Mouse (Mus musculus): Measurements from ENCODE around the gene Vmn1r5. TPM values are rescaled to one million over a fixed set of nuclear protein-coding genes. Genes with fewer than 3 reads are reported as not detected.
"Not testable (repeated sequence)": the region's sequence is repeated elsewhere in the genome, so short reads cannot be mapped to it uniquely, and the experiment has no call there.

The Vmn1r5 gene
- total and polyA plus RNA-seq, 2 experiments from 2014 or later: not detected

GRCm38 (mm10) chr6:56934366-56934765, 35.7 kb upstream of the Vmn1r5 start:
- H3K27me3 ChIP-seq (ENCODE audit: control insufficient read depth, insufficient read depth, low read length): no peaks in the 10 kb centered on the region; the same call in 1 of the 2 replicates
- WGBS: 71% methylated on average over 4 of the region's 4 CpGs
- TF ChIP-seq EP300 (IDR thresholded peaks at IDR 0.05; ENCODE audit: low read depth) (no peak), CTCF (IDR thresholded peaks at IDR 0.05; ENCODE audit: low read depth) (no peak)
- H3K4me3 ChIP-seq (ENCODE audit: low read depth, low read length): no peak overlapping the region
- H3K27ac ChIP-seq (ENCODE audit: low read depth): no peak overlapping the region
- no peak overlapping the region for H3K4me2 ChIP-seq (ENCODE audit: low read depth, low read length)
- DNase-seq (ENCODE audit: low spot score) (no peak), ATAC-seq (ENCODE audit: insufficient read depth, low read depth) (no peak)
- H3K9ac ChIP-seq (replicated peaks; ENCODE audit: low read depth, low read length): no peak overlapping the region
- H3K4me1 ChIP-seq (ENCODE audit: control insufficient read depth, insufficient read depth): no peaks in the 10 kb centered on the region
- no peaks in the 10 kb centered on the region for H3K36me3 ChIP-seq (replicated peaks; ENCODE audit: control insufficient read depth, insufficient read depth, low read length)
- H3K9me3 ChIP-seq (replicated peaks; ENCODE audit: control insufficient read depth, low read length): no peaks in the 10 kb centered on the region

DNA sequence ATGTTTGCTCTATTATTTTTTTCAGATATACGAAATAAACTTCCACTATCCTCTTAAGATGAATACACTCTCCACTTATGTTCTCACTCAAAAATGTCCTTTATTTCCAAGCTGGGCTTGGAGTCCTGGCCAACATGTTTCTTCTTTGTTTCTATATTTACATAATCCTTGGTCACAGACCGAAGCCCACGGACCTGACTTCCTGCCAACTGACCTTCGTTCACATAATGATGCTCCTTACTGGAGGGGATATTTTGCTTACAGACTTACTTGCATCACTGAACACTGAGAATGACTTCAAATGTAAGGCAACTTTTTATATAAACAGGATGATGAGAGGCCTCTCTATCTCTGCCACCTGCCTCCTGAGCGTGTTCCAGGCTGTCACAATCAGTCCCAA, 13.6 kb upstream of the Vmn1r5 start:
- Histone ChIP-seq H3K4me1 (ENCODE audit: control insufficient read depth, insufficient read depth) (no peaks in the 10 kb centered on the region), H3K27ac (ENCODE audit: low read depth) (no peak overlapping the region), H3K36me3 (replicated peaks; ENCODE audit: control insufficient read depth, insufficient read depth, low read length) (no peaks in the 10 kb centered on the region), H3K9ac (replicated peaks; ENCODE audit: low read depth, low read length) (no peak overlapping the region), H3K4me2 (ENCODE audit: low read depth, low read length) (no peak overlapping the region), H3K4me3 (ENCODE audit: low read depth, low read length) (no peak overlapping the region), H3K27me3 (ENCODE audit: control insufficient read depth, insufficient read depth, low read length) (no peaks in the 10 kb centered on the region), H3K9me3 (replicated peaks; ENCODE audit: control insufficient read depth, low read length) (no peaks in the 10 kb centered on the region)
- WGBS: 67% methylated on average over 5 of the region's 5 CpGs
- ATAC-seq (ENCODE audit: insufficient read depth, low read depth) (no peak), DNase-seq (ENCODE audit: low spot score) (no peak)
- no peak for TF ChIP-seq EP300 (IDR thresholded peaks at IDR 0.05; ENCODE audit: low read depth)
- no peak for TF ChIP-seq CTCF (IDR thresholded peaks at IDR 0.05; ENCODE audit: low read depth)

DNA sequence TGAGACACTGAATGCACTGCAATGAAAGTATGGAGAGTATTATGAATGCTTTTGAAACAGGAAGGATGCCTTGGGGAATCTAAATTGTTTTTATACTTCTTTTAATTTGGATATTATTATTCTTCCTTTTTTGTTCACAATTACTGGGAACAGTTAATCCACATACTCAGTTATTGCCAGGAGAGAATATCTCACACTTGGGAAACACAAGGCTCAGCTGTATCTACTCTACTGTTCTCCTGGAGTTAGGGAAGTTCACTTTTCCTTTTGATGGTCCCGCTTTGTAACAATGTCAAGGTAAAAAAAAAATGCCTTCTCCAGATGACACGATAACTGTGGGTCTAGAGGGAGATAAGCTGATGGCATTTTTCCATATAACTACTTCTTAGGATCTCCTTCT, 26.9 kb downstream of the Vmn1r5 start, which contains the start of gene Vmn1r6:
Vmn1r6 (plus strand) TSS at position 301 of the 400 bp plus-strand sequence.
- 62% methylated on average over 2 of the region's 2 CpGs for WGBS
- DNase-seq (ENCODE audit: low spot score): no peak
- Histone ChIP-seq H3K9ac (replicated peaks; ENCODE audit: low read depth, low read length) (no peak within 1 kb of the TSS), H3K9me3 (replicated peaks; ENCODE audit: control insufficient read depth, low read length) (no peaks in the 10 kb centered on the region), H3K27ac (ENCODE audit: low read depth) (no peak within 1 kb of the TSS), H3K4me2 (ENCODE audit: low read depth, low read length) (no peak within 1 kb of the TSS), H3K27me3 (ENCODE audit: control insufficient read depth, insufficient read depth, low read length) (no peaks in the 10 kb centered on the region), H3K4me3 (ENCODE audit: low read depth, low read length) (no peak within 1 kb of the TSS), H3K4me1 (ENCODE audit: control insufficient read depth, insufficient read depth) (no peaks in the 10 kb centered on the region), H3K36me3 (replicated peaks; ENCODE audit: control insufficient read depth, insufficient read depth, low read length) (no peaks in the 10 kb centered on the region)
- ATAC-seq (ENCODE audit: insufficient read depth, low read depth): no peak
- no peak for TF ChIP-seq EP300 (IDR thresholded peaks at IDR 0.05; ENCODE audit: low read depth)
- no peak for TF ChIP-seq CTCF (IDR thresholded peaks at IDR 0.05; ENCODE audit: low read depth)

DNA sequence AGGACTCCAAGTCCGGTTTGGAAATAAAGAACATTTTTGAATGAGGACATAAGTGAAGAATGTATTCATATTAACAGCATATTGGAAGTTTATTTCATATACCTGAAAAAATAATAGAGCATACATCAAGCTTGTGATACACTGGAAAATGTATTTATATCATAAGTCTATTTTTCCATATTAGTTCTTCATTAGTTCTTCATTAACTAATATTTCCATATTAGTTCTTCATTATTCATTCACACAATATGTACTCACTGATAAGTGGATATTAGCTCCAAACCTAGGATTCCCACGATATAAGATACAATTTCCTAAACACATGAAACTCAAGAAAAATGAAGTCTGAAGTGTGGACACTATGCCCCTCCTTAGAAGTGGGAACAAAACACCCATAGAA, 55.2 kb downstream of the Vmn1r5 start, which contains the start of gene Vmn1r7:
Vmn1r7 (minus strand) TSS at position 101 of the 400 bp plus-strand sequence.
- not testable (repeated sequence) for H3K4me3 ChIP-seq (ENCODE audit: low read depth, low read length); H3K36me3 ChIP-seq (replicated peaks; ENCODE audit: control insufficient read depth, insufficient read depth, low read length); H3K9ac ChIP-seq (replicated peaks; ENCODE audit: low read depth, low read length); DNase-seq (ENCODE audit: low spot score); H3K27me3 ChIP-seq (ENCODE audit: control insufficient read depth, insufficient read depth, low read length); H3K27ac ChIP-seq (ENCODE audit: low read depth); ATAC-seq (ENCODE audit: insufficient read depth, low read depth); H3K9me3 ChIP-seq (replicated peaks; ENCODE audit: control insufficient read depth, low read length); H3K4me2 ChIP-seq (ENCODE audit: low read depth, low read length); H3K4me1 ChIP-seq (ENCODE audit: control insufficient read depth, insufficient read depth)
- 72% methylated on average over 2 of the region's 2 CpGs for WGBS

DNA sequence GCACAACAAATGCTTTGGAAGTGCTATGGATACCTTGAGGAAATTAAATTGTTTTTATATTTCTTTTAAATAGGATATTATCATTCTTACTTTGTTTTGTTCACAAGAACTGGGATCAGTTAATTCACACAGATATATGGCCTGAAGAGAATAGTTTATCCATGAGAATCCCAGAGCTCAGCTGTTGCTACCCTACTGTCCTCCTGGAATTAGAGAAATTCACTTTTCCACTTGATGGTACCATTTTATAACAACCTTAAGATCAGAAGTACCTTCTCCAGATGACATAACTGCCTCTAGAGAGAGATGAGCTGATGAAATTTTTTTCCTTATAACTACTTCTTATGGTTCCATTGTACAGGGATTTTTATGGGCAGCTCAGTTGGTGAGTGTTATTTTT, 61.9 kb downstream of the Vmn1r5 start, which contains the start of gene Vmn1r8:
Vmn1r8 (plus strand) TSS at position 301 of the 400 bp plus-strand sequence.
- Histone ChIP-seq H3K4me2 (ENCODE audit: low read depth, low read length) (no peak within 1 kb of the TSS), H3K9me3 (replicated peaks; ENCODE audit: control insufficient read depth, low read length) (no peaks in the 10 kb centered on the region), H3K4me3 (ENCODE audit: low read depth, low read length) (no peak within 1 kb of the TSS), H3K4me1 (ENCODE audit: control insufficient read depth, insufficient read depth) (no peaks in the 10 kb centered on the region), H3K27ac (ENCODE audit: low read depth) (no peak within 1 kb of the TSS), H3K27me3 (ENCODE audit: control insufficient read depth, insufficient read depth, low read length) (no peaks in the 10 kb centered on the region), H3K36me3 (replicated peaks; ENCODE audit: control insufficient read depth, insufficient read depth, low read length) (no peaks in the 10 kb centered on the region), H3K9ac (replicated peaks; ENCODE audit: low read depth, low read length) (no peak within 1 kb of the TSS)
- no peak for ATAC-seq (ENCODE audit: insufficient read depth, low read depth)
- TF ChIP-seq EP300 (IDR thresholded peaks at IDR 0.05; ENCODE audit: low read depth) (no peak), CTCF (IDR thresholded peaks at IDR 0.05; ENCODE audit: low read depth) (no peak)
- no peak for DNase-seq (ENCODE audit: low spot score)

DNA sequence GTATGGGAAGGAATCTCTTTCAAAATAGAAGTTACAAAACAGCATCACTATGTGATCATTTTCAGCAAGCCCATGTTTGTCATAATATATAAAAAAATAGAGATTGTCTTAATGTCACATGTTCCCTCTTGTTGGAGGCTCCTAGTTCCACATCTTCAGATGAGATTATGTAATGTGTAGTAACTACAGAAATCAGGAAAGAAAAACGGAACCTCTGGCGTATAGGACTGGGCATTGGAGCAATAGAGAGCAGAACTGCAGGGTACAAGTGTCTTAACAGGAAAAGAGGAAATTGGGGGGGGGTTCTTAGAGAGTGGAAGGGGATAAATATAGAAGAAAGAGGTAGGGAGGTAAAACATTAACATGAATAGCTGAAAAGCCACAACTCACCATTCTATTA, 64.6 kb downstream of the Vmn1r5 start:
- H3K36me3 ChIP-seq (replicated peaks; ENCODE audit: control insufficient read depth, insufficient read depth, low read length): no peaks in the 10 kb centered on the region
- no peaks in the 10 kb centered on the region for H3K9me3 ChIP-seq (replicated peaks; ENCODE audit: control insufficient read depth, low read length)
- ATAC-seq (ENCODE audit: insufficient read depth, low read depth) (no peak), DNase-seq (ENCODE audit: low spot score) (no peak)
- H3K4me1 ChIP-seq (ENCODE audit: control insufficient read depth, insufficient read depth): no peaks in the 10 kb centered on the region
- 60% methylated on average over 2 of the region's 2 CpGs for WGBS
- H3K4me3 ChIP-seq (ENCODE audit: low read depth, low read length): no peak overlapping the region
- TF ChIP-seq CTCF (IDR thresholded peaks at IDR 0.05; ENCODE audit: low read depth) (no peak), EP300 (IDR thresholded peaks at IDR 0.05; ENCODE audit: low read depth) (no peak)
- H3K9ac ChIP-seq (replicated peaks; ENCODE audit: low read depth, low read length): no peak overlapping the region
- H3K27me3 ChIP-seq (ENCODE audit: control insufficient read depth, insufficient read depth, low read length): no peaks in the 10 kb centered on the region
- no peak overlapping the region for H3K27ac ChIP-seq (ENCODE audit: low read depth)
- no peak overlapping the region for H3K4me2 ChIP-seq (ENCODE audit: low read depth, low read length)

Other genes with a start within 250 kb of the Vmn1r5 start
- gene Kbtbd2, start 172.5 kb upstream of the Vmn1r5 start, total RNA-seq (2014; rRNA removed; ENCODE audit: low replicate concordance): 37.2 and 41.5 TPM in 2 replicates
- 17.0 and 17.6 TPM in 2 replicates for gene Kbtbd2, start 172.5 kb upstream of the Vmn1r5 start, polyA plus RNA-seq (2015; fragmentation: Nextera tagmentation; extraction: Ambion mirVana)
- gene Fkbp9, start 138.2 kb upstream of the Vmn1r5 start, total RNA-seq (2014; rRNA removed; ENCODE audit: low replicate concordance): 123 and 142 TPM in 2 replicates
- gene Fkbp9, start 138.2 kb upstream of the Vmn1r5 start, polyA plus RNA-seq (2015; fragmentation: Nextera tagmentation; extraction: Ambion mirVana): 90.0 and 90.2 TPM in 2 replicates
- 65.3 and 74.0 TPM in 2 replicates for gene Nt5c3, start 46.3 kb upstream of the Vmn1r5 start, total RNA-seq (2014; rRNA removed; ENCODE audit: low replicate concordance)
- 95.9 and 108 TPM in 2 replicates for gene Nt5c3, start 46.3 kb upstream of the Vmn1r5 start, polyA plus RNA-seq (2015; fragmentation: Nextera tagmentation; extraction: Ambion mirVana)
- not detected in 2 replicates for gene Vmn1r4, start 46.3 kb upstream of the Vmn1r5 start, total RNA-seq (2014; rRNA removed; ENCODE audit: low replicate concordance)
- 0.07 and 0.19 TPM in 2 replicates for gene Vmn1r4, start 46.3 kb upstream of the Vmn1r5 start, polyA plus RNA-seq (2015; fragmentation: Nextera tagmentation; extraction: Ambion mirVana)
- not detected in 2 replicates for gene Vmn1r6, start 27.0 kb downstream of the Vmn1r5 start, total RNA-seq (2014; rRNA removed; ENCODE audit: low replicate concordance)
- not detected in 2 replicates for gene Vmn1r6, start 27.0 kb downstream of the Vmn1r5 start, polyA plus RNA-seq (2015; fragmentation: Nextera tagmentation; extraction: Ambion mirVana)
- gene Vmn1r7, start 55.1 kb downstream of the Vmn1r5 start, total RNA-seq (2014; rRNA removed; ENCODE audit: low replicate concordance): not detected in 2 replicates
- gene Vmn1r7, start 55.1 kb downstream of the Vmn1r5 start, polyA plus RNA-seq (2015; fragmentation: Nextera tagmentation; extraction: Ambion mirVana): not detected in 2 replicates
- not detected in 2 replicates for gene Vmn1r8, start 62.0 kb downstream of the Vmn1r5 start, total RNA-seq (2014; rRNA removed; ENCODE audit: low replicate concordance)
- gene Vmn1r8, start 62.0 kb downstream of the Vmn1r5 start, polyA plus RNA-seq (2015; fragmentation: Nextera tagmentation; extraction: Ambion mirVana): not detected in 2 replicates
- gene Vmn1r9, start 96.5 kb downstream of the Vmn1r5 start, total RNA-seq (2014; rRNA removed; ENCODE audit: low replicate concordance): not detected in 2 replicates
- not detected in 2 replicates for gene Vmn1r9, start 96.5 kb downstream of the Vmn1r5 start, polyA plus RNA-seq (2015; fragmentation: Nextera tagmentation; extraction: Ambion mirVana)
- not detected in 2 replicates for gene Vmn1r10, start 139.2 kb downstream of the Vmn1r5 start, total RNA-seq (2014; rRNA removed; ENCODE audit: low replicate concordance)
- not detected in 2 replicates for gene Vmn1r10, start 139.2 kb downstream of the Vmn1r5 start, polyA plus RNA-seq (2015; fragmentation: Nextera tagmentation; extraction: Ambion mirVana)
- gene Vmn1r11, start 163.2 kb downstream of the Vmn1r5 start, total RNA-seq (2014; rRNA removed; ENCODE audit: low replicate concordance): not detected in 2 replicates
- not detected in 2 replicates for gene Vmn1r11, start 163.2 kb downstream of the Vmn1r5 start, polyA plus RNA-seq (2015; fragmentation: Nextera tagmentation; extraction: Ambion mirVana)
- not detected in 2 replicates for gene Vmn1r12, start 186.6 kb downstream of the Vmn1r5 start, total RNA-seq (2014; rRNA removed; ENCODE audit: low replicate concordance)
- not detected in 2 replicates for gene Vmn1r12, start 186.6 kb downstream of the Vmn1r5 start, polyA plus RNA-seq (2015; fragmentation: Nextera tagmentation; extraction: Ambion mirVana)
- gene Vmn1r13, start 233.0 kb downstream of the Vmn1r5 start, total RNA-seq (2014; rRNA removed; ENCODE audit: low replicate concordance): not detected in 2 replicates
- not detected in 2 replicates for gene Vmn1r13, start 233.0 kb downstream of the Vmn1r5 start, polyA plus RNA-seq (2015; fragmentation: Nextera tagmentation; extraction: Ambion mirVana)

Measured in heart, postnatal 0 days (tissue).